Mouse (Mus musculus) T-helper 17 cell (primary cell): ENCODE measurements around the gene 2010111I01Rik.

ENCODE experiments used
- in situ Hi-C, 2 experiments: fragments of 300-600 bp; cut with MboI, MseI; formaldehyde crosslinking; loops; 1 replicate in 1 of 2; 2 replicates in 1 of 2; pipeline ENCODE4 v1.15.1; 2025; ENCODE audit warnings: high pct_unique_total_duplicates in 2 of 2

Gene 2010111I01Rik

GRCm38 (mm10) chr13:63304124-63304792 lies 339.6 kb downstream of the 2010111I01Rik start:
- in situ Hi-C loops: no loop called here

GRCm38 (mm10) chr13:63304799-63305159 lies 340.1 kb downstream of the 2010111I01Rik start:
- in situ Hi-C loops: no loop called here

- in situ Hi-C loops: no loop called here
These were observed 340.7 kb downstream of the 2010111I01Rik start for GRCm38 (mm10) chr13:63305160-63306011.

- in situ Hi-C loops: no loop called here
These were observed 342.1 kb downstream of the 2010111I01Rik start for GRCm38 (mm10) chr13:63306768-63307167.

GRCm38 (mm10) chr13:63309563-63309962 lies 344.9 kb downstream of the 2010111I01Rik start:
- in situ Hi-C loops: no loop called here

GRCm38 (mm10) chr13:63311156-63311555 lies 346.5 kb downstream of the 2010111I01Rik start:
- in situ Hi-C loops: no loop called here

GRCm38 (mm10) chr13:63313247-63313646 lies 348.6 kb downstream of the 2010111I01Rik start:
- in situ Hi-C loops: no loop called here

- in situ Hi-C loops: no loop called here
These were observed 349.3 kb downstream of the 2010111I01Rik start for GRCm38 (mm10) chr13:63313748-63314607.

GRCm38 (mm10) chr13:63314608-63314920 lies 349.9 kb downstream of the 2010111I01Rik start:
- in situ Hi-C loops: no loop called here

GRCm38 (mm10) chr13:63315111-63315510 lies 350.4 kb downstream of the 2010111I01Rik start:
- in situ Hi-C loops: loop anchor here in 1 of 2 experiments (5.0 kb wide), 1 partner anchor 178 kb away; no protein-coding TSS in a partner anchor

- in situ Hi-C loops: loop anchor here in 1 of 2 experiments (5.0 kb wide), 1 partner anchor 178 kb away; no protein-coding TSS in a partner anchor
These were observed 351.1 kb downstream of the 2010111I01Rik start for GRCm38 (mm10) chr13:63315777-63316176.

GRCm38 (mm10) chr13:63316407-63316806 lies 351.7 kb downstream of the 2010111I01Rik start:
- in situ Hi-C loops: loop anchor here in 1 of 2 experiments (5.0 kb wide), 1 partner anchor 179 kb away; no protein-coding TSS in a partner anchor

- in situ Hi-C loops: loop anchor here in 1 of 2 experiments (5.0 kb wide), 1 partner anchor 180 kb away; no protein-coding TSS in a partner anchor
These were observed 353.0 kb downstream of the 2010111I01Rik start for GRCm38 (mm10) chr13:63317681-63318104.

- in situ Hi-C loops: loop anchor here in 1 of 2 experiments (5.0 kb wide), 1 partner anchor 183 kb away; no protein-coding TSS in a partner anchor
These were observed 355.1 kb downstream of the 2010111I01Rik start for GRCm38 (mm10) chr13:63319814-63320213.

- in situ Hi-C loops: no loop called here
These were observed 357.0 kb downstream of the 2010111I01Rik start for GRCm38 (mm10) chr13:63321689-63322088.

GRCm38 (mm10) chr13:63322756-63323155 lies 358.1 kb downstream of the 2010111I01Rik start:
- in situ Hi-C loops: no loop called here

- in situ Hi-C loops: no loop called here
These were observed 358.8 kb downstream of the 2010111I01Rik start for GRCm38 (mm10) chr13:63323286-63324075.

- in situ Hi-C loops: no loop called here
These were observed 359.6 kb downstream of the 2010111I01Rik start for GRCm38 (mm10) chr13:63324311-63324710.

GRCm38 (mm10) chr13:63324978-63325848 lies 360.5 kb downstream of the 2010111I01Rik start:
- in situ Hi-C loops: loop anchor here in 1 of 2 experiments (5.0 kb wide), 2 partner anchors 278 to 403 kb away; no protein-coding TSS in a partner anchor
